Mouse (Mus musculus) embryo, embryonic 9.5 days (tissue): Measurements from ENCODE around the gene Notch2.

ENCODE experiments used
- DNase-seq: peaks from one replicate; pipeline ENCODE4 v3.0.0-alpha.2; 2017; ENCODE audit errors: extremely low spot score

Gene Notch2

DNA sequence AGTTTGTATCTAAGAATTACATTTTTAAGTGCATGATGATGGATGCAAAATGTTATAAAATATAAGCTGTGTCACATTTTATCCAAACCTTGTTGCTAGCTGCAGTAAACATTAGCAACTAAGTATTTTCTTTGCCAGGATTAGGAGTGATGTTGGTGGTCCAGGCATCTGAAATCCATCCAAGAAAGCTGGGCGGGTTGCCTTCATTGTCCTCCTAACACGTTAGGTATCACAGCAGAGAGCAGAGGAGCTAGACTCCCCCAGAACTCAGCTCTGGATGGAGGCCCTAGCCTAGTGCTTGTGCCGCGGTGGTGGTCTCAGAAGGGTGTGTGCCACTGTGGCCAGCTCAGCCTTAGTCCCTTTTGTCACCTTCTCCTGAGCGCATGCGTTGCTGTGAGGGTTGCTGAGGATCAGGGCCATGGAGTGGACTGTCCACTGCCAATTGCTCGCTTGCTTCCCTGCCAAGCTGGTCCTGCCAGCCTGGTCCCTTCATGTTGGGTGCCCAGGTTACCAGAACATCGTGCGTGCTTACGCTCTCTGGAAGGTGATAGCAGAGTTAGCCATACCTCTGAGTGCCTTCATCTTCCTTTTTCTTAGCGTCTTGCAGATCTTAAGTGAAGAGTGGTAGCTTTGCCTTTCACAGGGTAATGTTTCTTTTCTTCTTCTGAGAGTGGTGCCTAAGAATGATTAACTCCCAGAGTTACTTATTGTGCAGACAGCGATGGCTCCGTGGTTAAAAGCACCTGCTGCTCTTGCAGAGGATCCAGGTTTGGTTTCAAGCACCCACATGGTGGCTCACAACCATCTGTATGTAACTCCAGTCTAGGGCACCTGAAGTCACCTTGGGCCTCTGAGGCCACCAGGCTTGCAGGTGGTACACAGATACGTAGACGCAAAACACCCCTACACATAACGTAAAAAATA, 39.4 kb downstream of the Notch2 start:
- no peak for DNase-seq

GRCm38 (mm10) chr3:98053817-98054216, 40.5 kb downstream of the Notch2 start:
- DNase-seq: no peak

DNA sequence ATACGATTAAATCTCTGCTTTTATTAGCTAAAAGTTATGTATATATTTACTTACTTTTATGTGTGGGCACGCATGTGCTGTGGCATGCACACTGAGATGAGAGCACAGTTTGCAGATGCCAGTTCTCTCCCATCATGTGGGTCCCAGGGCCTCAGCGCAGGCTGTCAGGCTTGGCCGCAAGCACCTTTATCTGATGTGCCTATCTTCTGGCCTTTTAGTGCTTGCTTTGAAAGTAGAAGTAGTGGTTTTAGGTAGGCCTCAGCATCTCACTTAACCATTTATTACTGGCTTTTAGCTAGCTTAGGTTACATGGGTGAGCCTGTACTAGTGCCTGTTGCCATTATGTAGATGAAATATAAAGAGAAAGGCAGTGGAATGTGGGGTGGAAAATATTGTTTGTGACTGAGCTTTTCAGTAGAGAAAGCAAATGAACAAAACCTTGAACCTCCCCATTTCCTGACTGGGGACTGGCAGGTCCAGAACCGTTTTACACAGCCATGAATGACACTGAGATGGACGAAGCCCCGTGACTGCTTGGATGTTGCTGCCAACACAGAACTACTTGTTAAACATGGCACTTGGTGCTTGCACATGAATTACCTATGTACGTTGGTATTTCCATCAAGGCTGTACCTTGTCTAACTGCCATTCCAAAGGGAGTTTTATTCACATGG, 41.1 kb downstream of the Notch2 start:
- no peak for DNase-seq

- DNase-seq: no peak
These were observed 41.6 kb downstream of the Notch2 start for GRCm38 (mm10) chr3:98055008-98055345.

DNA sequence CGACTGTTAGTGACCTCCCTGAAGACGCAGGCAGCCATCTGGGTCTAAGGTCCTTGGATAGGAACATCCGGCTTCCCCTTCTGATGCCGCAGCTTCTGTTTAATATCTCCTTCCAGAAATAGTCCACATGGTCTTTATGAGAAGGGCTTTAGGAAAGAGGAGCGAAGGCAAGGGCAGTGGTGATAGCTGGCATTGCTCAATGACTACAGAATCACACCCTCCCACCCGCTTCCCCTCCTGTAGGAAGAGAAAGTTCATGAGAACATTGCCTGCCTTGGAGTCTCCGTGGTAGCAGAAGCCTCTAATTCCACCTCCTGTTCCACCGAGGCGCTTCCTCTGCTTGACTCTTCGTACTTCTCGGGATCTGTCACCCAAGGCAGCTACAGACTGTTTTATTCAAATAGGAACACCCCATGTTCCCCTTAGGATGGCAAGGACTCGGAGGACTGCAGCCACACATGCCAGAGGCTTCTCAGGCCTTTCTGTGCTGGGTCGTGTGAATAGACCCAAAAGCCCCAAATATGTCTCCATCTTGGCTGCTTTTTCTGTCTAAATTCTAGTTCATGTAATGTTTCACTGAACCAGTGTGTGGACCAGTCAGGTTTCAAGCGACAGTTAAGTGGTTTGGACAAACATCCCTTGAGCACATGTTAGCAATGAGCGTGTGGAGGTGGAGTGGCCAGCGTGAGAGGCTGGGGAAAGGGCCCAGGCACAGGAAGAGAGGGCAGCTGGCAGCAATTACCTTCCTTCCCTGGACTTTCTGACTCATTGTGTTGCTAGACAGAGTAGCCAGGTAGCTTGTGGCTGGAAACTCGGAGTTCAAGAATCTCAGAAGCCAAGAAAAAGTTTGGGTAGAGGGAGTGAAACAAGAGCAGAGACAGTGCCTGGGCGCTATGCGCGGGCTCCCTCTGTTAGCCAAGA, 42.7 kb downstream of the Notch2 start:
- no peak for DNase-seq

- DNase-seq: no peak
These were observed 43.6 kb downstream of the Notch2 start for GRCm38 (mm10) chr3:98056956-98057365.

- DNase-seq: no peak
These were observed 45.7 kb downstream of the Notch2 start for GRCm38 (mm10) chr3:98059076-98059475.

DNA sequence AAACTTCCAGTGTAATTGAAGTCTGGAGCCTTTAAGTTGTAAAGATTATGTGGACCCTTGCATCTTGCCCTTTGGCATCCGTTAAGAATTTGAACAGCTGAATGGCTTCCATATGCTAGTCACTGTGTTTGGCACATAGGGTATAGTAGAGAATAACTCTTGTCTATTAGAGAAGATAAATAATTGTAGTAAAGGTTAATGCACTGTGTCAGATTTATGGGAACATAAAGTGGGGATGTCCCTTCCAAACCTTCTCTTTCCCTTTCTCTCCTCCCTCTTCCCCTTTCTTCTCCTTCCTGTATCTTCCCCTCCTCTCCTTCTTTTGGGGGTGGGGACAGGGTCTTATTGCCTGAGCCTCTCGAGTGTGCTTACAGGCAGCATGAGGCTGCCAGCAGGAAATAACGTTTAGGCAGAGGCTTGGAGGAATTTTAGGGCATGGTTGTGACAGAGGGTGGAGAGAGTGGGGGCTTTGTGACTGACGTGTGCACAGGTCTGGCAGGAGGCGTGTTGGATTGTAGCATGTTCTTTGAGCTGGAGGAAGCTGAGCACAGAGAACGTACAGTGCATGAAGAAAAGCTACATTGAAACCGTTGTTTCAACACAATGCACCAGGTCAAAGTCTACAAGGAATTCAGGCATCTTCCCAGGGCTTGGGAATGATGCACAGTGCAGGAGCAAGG, 47.8 kb downstream of the Notch2 start:
- no peak for DNase-seq

- no peak for DNase-seq
These were observed 48.5 kb downstream of the Notch2 start for GRCm38 (mm10) chr3:98061661-98062330.

- no peak for DNase-seq
These were observed 49.4 kb downstream of the Notch2 start for GRCm38 (mm10) chr3:98062591-98063185.

DNA sequence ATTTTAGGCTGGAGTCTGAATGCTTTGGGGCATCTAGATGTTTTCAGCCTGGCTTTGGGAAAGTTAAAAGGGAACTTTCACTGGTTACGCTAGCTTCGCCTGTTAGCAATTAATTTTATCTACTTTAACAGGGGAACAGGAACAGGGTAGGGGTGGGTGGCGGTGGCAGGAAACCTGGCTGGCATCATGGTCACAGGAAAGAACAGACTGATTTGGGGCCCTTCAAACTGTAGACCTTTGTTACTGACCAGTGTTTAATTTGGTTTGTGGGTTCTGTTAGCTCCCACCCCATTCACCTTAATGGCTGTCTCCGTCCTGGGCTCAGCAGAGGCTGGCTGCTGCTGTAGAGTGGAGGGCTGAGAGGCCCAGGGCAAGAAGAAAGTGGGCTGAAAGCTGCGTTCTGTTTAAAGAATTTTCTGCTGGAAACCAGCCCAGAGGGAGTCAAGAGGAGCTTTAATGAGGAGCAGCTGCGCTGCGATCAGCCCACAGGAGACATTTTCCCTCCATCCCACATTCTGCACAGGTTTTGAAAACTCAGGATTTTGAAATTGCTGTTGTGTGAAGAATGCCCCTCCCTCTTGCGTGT, 50.0 kb downstream of the Notch2 start:
- no peak for DNase-seq

GRCm38 (mm10) chr3:98063833-98064232, 50.5 kb downstream of the Notch2 start:
- no peak for DNase-seq

GRCm38 (mm10) chr3:98065004-98065403, 51.7 kb downstream of the Notch2 start:
- no peak for DNase-seq

GRCm38 (mm10) chr3:98066434-98066833, 53.1 kb downstream of the Notch2 start:
- DNase-seq: no peak

DNA sequence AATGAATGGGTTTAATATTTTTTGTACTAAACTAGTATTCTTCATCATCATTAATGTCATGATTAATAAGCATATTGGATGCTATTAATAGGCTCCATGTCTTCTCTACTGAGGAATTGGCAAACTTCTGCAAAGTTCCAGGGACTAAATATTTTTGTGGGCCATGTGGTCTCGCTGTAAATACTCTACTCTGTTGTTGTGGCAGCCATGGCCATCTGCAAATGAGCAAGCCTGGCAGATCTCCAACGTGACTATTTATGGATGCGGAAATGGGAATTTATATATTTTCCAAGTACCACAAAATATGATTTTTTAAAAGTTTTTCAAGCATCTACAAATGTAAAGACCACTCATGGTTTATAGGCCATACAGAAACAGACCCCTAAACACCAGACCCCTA, 54.1 kb downstream of the Notch2 start:
- no peak for DNase-seq

DNA sequence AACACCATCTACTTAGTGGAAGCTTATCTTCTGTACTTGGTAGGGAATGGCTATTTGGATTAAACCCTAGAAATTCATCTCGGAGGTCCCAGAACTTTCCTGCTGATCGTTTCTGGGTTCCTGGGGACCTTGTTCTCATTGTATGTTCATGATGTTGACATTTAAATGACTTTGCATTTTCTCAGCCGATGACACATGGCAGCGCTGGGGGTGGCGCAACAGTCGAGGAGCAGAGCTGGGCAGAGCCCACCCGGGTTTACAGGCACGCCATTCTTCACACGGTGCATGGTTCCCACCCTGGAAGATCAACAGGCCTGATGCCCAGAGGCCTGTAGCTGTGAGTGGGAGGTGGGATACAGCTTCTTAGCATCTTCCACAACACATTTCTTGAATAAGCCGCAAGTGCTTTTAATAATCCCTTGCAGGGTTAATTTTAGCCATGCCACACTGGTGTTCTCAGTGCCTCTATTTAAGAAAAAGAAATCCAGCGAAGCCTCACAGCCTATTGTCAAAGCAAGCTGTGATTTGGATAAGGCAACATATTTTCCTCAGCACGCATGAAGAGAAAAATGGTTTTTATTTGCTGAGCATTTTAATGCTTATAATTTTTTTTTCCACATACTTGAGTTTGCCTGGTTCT, 54.6 kb downstream of the Notch2 start:
- no peak for DNase-seq

- DNase-seq: no peak
These were observed 55.8 kb downstream of the Notch2 start for GRCm38 (mm10) chr3:98069161-98069560.

DNA sequence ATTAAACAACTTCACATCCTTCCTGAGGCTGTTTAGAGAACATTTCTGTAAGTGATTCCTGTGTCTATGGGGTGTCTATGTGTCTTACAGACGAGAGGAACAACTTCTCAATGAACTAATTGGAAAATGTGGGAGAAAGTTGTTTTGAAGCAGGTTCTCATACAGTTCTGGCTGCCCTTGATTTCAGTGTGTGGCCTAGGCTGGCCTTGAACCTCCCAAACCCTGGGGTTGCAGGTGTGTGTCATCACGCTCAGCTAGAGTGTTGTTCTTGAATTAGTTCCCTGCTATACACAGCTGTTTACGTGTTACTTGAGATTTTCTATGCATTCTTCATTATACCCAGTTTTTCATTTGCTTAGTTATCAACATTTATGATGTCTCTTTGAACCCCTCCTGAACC, 56.5 kb downstream of the Notch2 start:
- no peak for DNase-seq

GRCm38 (mm10) chr3:98072570-98072969, 59.2 kb downstream of the Notch2 start:
- no peak for DNase-seq

DNA sequence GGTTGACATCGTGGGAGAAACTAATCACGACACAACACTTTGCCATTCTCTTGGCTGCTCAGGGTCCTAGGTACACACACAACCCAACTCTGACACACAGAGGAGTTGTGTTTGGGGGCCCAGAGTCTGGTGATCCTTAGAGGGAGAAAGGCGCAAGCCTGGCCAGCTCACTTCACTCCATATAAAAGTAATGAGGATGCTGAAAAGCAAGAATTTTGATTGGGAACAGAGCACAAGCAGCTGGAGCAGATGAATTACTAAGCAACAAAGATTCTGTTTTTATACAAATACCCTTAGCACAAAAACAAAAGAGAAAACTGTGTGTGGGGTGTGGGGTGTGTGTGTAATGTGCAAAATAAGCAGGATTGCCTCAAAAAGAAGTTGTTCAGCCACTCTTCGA, 60.2 kb downstream of the Notch2 start:
- no peak for DNase-seq
